Mouse (Mus musculus) midbrain, embryonic 15.5 days (tissue): ENCODE measurements around the gene Gm47841. TPM values are rescaled to one million over a fixed set of nuclear protein-coding genes. Genes with fewer than 3 reads are reported as not detected.

Experiments
- ATAC-seq: fragments of 200-750 bp; cut with Nextera tagmentation; replicated peaks from 2 replicates; pipeline ENCODE4 v1.8.0; 2017; ENCODE audit warnings: moderate TSS enrichment
- H3K27ac ChIP-seq: fragments of 300-500 bp; sonication (generic); 2 replicates; pipeline ENCODE4 v1.5.1; 2015; ENCODE audit warnings: mild to moderate bottlenecking, inconsistent platforms
- H3K27me3 ChIP-seq: fragments of 300-500 bp; sonication (generic); replicated peaks from 2 replicates; pipeline ENCODE4 v1.6.1; 2015; ENCODE audit warnings: inconsistent platforms
- H3K36me3 ChIP-seq: fragments of 300-500 bp; sonication (generic); replicated peaks from 2 replicates; pipeline ENCODE4 v1.6.1; 2015; ENCODE audit warnings: inconsistent platforms
- H3K4me1 ChIP-seq: fragments of 300-500 bp; sonication (generic); 2 replicates; pipeline ENCODE4 v1.6.1; 2015; ENCODE audit warnings: inconsistent platforms
- H3K4me2 ChIP-seq: fragments of 300-500 bp; sonication (generic); 2 replicates; pipeline ENCODE4 v1.6.1; 2015; ENCODE audit warnings: inconsistent platforms, mild to moderate bottlenecking, moderate library complexity
- H3K4me3 ChIP-seq: fragments of 300-500 bp; sonication (generic); 2 replicates; pipeline ENCODE4 v1.5.1; 2015; ENCODE audit warnings: mild to moderate bottlenecking, inconsistent platforms
- H3K9ac ChIP-seq: fragments of 300-500 bp; sonication (generic); 2 replicates; pipeline ENCODE4 v1.6.1; 2015; ENCODE audit warnings: mild to moderate bottlenecking, inconsistent platforms
- H3K9me3 ChIP-seq: fragments of 300-500 bp; sonication (generic); 2 replicates; pipeline ENCODE4 v1.6.1; 2016; ENCODE audit warnings: inconsistent platforms
- WGBS: fragments of 180-500 bp; shearing (Covaris S2); methylation state at CpG from one replicate; pipeline ENCODE4 v1.1.7; 2015; ENCODE audit warnings: mixed read lengths; 5-methylcytosine and 5-hydroxymethylcytosine counted together
- polyA plus RNA-seq: library from polyadenylated mRNA; unstranded; fragments of >200 nt; fragmentation: Nextera tagmentation; extraction: Ambion mirVana; gene quantifications from 2 replicates; pipeline ENCODE4 v1.2.1, GENCODE M21; 2015

Gene Gm47841
- polyA plus RNA-seq, 1 experiment from 2014 or later, result not detected

- peak overlapping the region; percentile 34 for H3K4me3 ChIP-seq
- H3K4me1 ChIP-seq, result peaks cover 10% of the 10 kb centered on the region
- no peaks in the 10 kb centered on the region for H3K36me3 ChIP-seq
- H3K27me3 ChIP-seq, result peaks cover 64% of the 10 kb centered on the region
- no peak for ATAC-seq
- H3K9me3 ChIP-seq, result no peaks in the 10 kb centered on the region
- H3K4me2 ChIP-seq, result peak overlapping the region; percentile 57
- H3K9ac ChIP-seq, result no peak overlapping the region
- H3K27ac ChIP-seq, result no peak overlapping the region
- WGBS, result 16% methylated on average over 120 of the region's 120 CpGs
Observed at GRCm38 (mm10) chr15:101052560-101053501, 5.6 kb upstream of the Gm47841 start.

- no peak overlapping the region for H3K4me2 ChIP-seq
- H3K4me1 ChIP-seq, result peaks cover 14% of the 10 kb centered on the region
- no peak overlapping the region for H3K27ac ChIP-seq
- H3K36me3 ChIP-seq, result no peaks in the 10 kb centered on the region
- WGBS, result 46% methylated on average over 10 of the region's 10 CpGs
- H3K9ac ChIP-seq, result no peak overlapping the region
- no peak overlapping the region for H3K4me3 ChIP-seq
- ATAC-seq, result no peak
- peaks cover 73% of the 10 kb centered on the region for H3K27me3 ChIP-seq
- H3K9me3 ChIP-seq, result no peaks in the 10 kb centered on the region
Observed at GRCm38 (mm10) chr15:101051869-101052268, 4.7 kb upstream of the Gm47841 start.

DNA sequence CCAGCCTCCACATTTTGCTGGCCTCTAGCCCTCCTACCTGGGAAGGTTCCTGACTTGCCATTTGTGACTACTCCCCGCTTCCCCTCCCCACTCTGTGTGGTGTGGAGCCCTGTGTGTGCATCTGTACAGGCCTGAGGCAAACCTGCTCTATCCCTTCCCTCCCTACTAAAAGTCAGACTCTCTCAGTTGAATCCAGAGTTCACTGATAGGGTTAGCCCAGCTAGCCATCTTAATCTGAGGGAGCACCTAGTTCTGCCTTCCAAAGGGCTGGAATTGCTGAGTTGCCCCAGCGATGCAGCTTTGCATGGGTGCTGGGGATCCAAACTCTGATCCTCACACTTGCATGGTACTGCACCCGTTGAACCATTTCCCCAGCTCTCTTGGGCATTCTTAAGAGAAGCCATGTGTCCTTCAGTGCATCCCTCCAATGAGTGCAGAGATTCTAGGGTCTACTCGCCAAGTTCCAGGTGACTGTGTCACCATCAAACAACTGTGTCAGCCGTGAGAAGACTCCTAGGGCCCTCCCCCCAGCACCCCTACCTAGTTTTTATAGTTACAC is 1.2 kb upstream of the Gm47841 start:
- Histone ChIP-seq H3K36me3 (no peaks in the 10 kb centered on the region), H3K4me2 (no peak overlapping the region), H3K4me1 (peaks cover 21% of the 10 kb centered on the region), H3K27ac (no peak overlapping the region), H3K9ac (no peak overlapping the region), H3K9me3 (no peaks in the 10 kb centered on the region), H3K27me3 (peaks cover 72% of the 10 kb centered on the region), H3K4me3 (no peak overlapping the region)
- WGBS, result 52% methylated on average over 5 of the region's 5 CpGs
- no peak for ATAC-seq

DNA sequence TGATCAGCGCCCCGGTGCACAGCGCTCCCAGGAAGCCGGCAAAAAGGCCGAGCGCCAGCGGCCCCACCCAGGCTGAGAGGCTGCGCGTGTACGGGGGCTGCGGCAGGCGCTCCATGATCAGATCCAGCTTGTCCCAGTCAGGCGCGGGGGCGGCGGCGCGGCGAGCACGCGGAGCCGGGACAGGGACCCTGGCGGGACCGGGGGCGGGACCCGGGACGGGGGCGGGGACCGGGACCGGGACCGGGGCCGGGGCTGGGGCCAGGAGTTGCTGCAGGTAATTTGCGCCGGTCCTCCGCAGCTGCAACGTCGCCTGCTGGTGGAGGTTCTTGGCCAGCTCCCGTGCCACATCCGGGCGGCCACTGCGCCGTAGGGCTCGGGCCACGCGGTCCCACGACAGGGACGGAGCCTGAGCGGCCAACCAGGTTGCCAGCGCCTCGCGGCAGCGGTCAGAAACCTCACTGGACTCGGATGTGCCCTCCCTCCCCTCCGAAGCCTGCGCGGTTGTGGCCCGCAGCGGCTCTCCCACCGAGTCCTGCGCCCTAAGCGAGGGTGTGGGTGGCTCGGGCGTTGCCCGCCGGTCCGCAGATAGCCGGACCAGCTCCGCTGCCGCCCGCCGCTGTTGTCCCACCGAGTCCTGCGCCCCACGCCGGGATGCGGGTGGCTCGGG is 537 bp downstream of the Gm47841 start:
- peaks cover 18% of the 10 kb centered on the region for H3K4me1 ChIP-seq
- H3K36me3 ChIP-seq, result no peaks in the 10 kb centered on the region
- peak overlapping the region; percentile 45 for H3K4me3 ChIP-seq
- H3K9me3 ChIP-seq, result no peaks in the 10 kb centered on the region
- no peak overlapping the region for H3K27ac ChIP-seq
- WGBS, result under 1% methylated on average over 69 of the region's 77 CpGs
- ATAC-seq, result 0 out of 2 replicates have a peak, but pooled peaks have one; percentile 15
- H3K9ac ChIP-seq, result peak overlapping the region; percentile 48
- peaks cover 57% of the 10 kb centered on the region for H3K27me3 ChIP-seq
- H3K4me2 ChIP-seq, result peak overlapping the region; percentile 96

- H3K4me3 ChIP-seq, result peak overlapping the region; percentile 45
- H3K4me2 ChIP-seq, result peak overlapping the region; percentile 96
- peak overlapping the region; percentile 48 for H3K9ac ChIP-seq
- H3K27me3 ChIP-seq, result peaks cover 52% of the 10 kb centered on the region
- no peak overlapping the region for H3K27ac ChIP-seq
- under 1% methylated on average over 43 of the region's 43 CpGs for WGBS
- 0 out of 2 replicates have a peak, but pooled peaks cover 4% of the 10 kb centered on the region for H3K36me3 ChIP-seq
- 0 out of 2 replicates have a peak, but pooled peaks have one; percentile 28 for ATAC-seq
- peaks cover 18% of the 10 kb centered on the region for H3K4me1 ChIP-seq
- no peaks in the 10 kb centered on the region for H3K9me3 ChIP-seq
Observed at GRCm38 (mm10) chr15:101046039-101046526, 1.1 kb downstream of the Gm47841 start.

GRCm38 (mm10) chr15:101044531-101044930 is 2.7 kb downstream of the Gm47841 start:
- Histone ChIP-seq H3K4me1 (peaks cover 18% of the 10 kb centered on the region), H3K27ac (no peak overlapping the region), H3K27me3 (peaks cover 49% of the 10 kb centered on the region), H3K36me3 (peaks cover 11% of the 10 kb centered on the region), H3K4me2 (no peak overlapping the region), H3K9me3 (no peaks in the 10 kb centered on the region), H3K4me3 (no peak overlapping the region), H3K9ac (no peak overlapping the region)
- 43% methylated on average over 6 of the region's 6 CpGs for WGBS
- no peak for ATAC-seq

DNA sequence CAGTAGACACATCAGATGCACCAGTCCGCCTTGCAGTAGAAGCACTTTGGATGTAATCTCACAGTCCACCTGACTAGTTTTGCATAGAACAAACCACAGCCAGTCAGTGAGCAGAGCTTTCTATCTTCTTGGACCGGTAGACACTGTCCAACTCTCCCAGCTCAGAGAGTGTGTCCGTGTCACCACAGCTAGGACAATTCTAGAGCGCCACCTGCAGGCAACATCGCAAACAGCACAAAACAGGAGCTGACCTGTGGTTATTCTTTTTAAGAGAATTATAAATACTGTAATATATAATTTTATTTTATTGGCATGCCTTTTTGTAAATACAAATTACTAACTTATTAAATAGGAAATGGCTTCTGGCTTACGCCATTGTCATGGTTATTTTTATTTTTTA is 4.6 kb downstream of the Gm47841 start:
- Histone ChIP-seq H3K36me3 (peaks cover 16% of the 10 kb centered on the region), H3K27me3 (peaks cover 36% of the 10 kb centered on the region), H3K27ac (no peak overlapping the region), H3K4me3 (no peak overlapping the region), H3K4me2 (no peak overlapping the region), H3K9me3 (no peaks in the 10 kb centered on the region), H3K4me1 (peaks cover 18% of the 10 kb centered on the region), H3K9ac (no peak overlapping the region)
- WGBS, result 29% methylated on average over 6 of the region's 6 CpGs
- no peak for ATAC-seq

- Histone ChIP-seq H3K27me3 (peaks cover 30% of the 10 kb centered on the region), H3K36me3 (peaks cover 18% of the 10 kb centered on the region), H3K9me3 (no peaks in the 10 kb centered on the region), H3K4me1 (peaks cover 15% of the 10 kb centered on the region), H3K4me2 (no peak overlapping the region), H3K27ac (no peak overlapping the region), H3K9ac (no peak overlapping the region), H3K4me3 (no peak overlapping the region)
- no peak for ATAC-seq
- 81% methylated on average over 6 of the region's 6 CpGs for WGBS
Observed at GRCm38 (mm10) chr15:101041966-101042365, 5.2 kb downstream of the Gm47841 start.

- H3K9me3 ChIP-seq, result no peaks in the 10 kb centered on the region
- H3K27me3 ChIP-seq, result peaks cover 15% of the 10 kb centered on the region
- no peak for ATAC-seq
- no peak overlapping the region for H3K4me3 ChIP-seq
- H3K36me3 ChIP-seq, result peaks cover 28% of the 10 kb centered on the region
- H3K4me1 ChIP-seq, result 0 out of 2 replicates have a peak, but pooled peaks cover 3% of the 10 kb centered on the region
- no peak overlapping the region for H3K9ac ChIP-seq
- H3K4me2 ChIP-seq, result no peak overlapping the region
- 54% methylated on average over 17 of the region's 17 CpGs for WGBS
- H3K27ac ChIP-seq, result no peak overlapping the region
Observed at GRCm38 (mm10) chr15:101039651-101040050, 7.5 kb downstream of the Gm47841 start.

DNA sequence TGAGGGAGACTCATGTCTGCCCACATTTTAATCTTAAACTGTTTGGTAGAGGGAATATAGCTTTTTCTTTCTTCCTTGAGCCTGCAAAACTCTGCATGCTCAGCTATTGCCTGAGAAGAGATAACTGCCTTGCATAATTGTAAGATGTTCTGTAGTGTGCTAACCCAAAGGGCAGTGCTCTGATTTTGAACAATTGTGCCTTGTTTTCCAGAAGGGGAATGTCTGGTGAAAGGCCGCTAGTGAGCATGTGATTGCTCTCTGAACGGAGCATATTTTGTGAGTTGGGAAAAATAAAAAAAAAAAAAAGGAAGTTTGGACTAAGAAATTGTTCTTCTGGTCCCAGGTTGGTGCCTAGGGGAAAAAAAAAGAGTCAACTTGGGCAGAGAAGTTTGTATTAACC is 18.2 kb downstream of the Gm47841 start:
- Histone ChIP-seq H3K4me2 (no peak overlapping the region), H3K27ac (no peak overlapping the region), H3K27me3 (no peaks in the 10 kb centered on the region), H3K9me3 (no peaks in the 10 kb centered on the region), H3K9ac (no peak overlapping the region), H3K4me1 (no peaks in the 10 kb centered on the region), H3K4me3 (no peak overlapping the region), H3K36me3 (peaks cover 20% of the 10 kb centered on the region)
- 80% methylated on average over 2 of the region's 2 CpGs for WGBS
- no peak for ATAC-seq

- no peak overlapping the region for H3K4me2 ChIP-seq
- ATAC-seq, result no peak
- H3K27me3 ChIP-seq, result no peaks in the 10 kb centered on the region
- H3K9ac ChIP-seq, result no peak overlapping the region
- peaks cover 31% of the 10 kb centered on the region; the same call in 1 of the 2 replicates for H3K36me3 ChIP-seq
- no peak overlapping the region for H3K4me3 ChIP-seq
- peaks cover 5% of the 10 kb centered on the region; the same call in 1 of the 2 replicates for H3K4me1 ChIP-seq
- H3K27ac ChIP-seq, result no peak overlapping the region
- WGBS, result 88% methylated on average over 6 of the region's 6 CpGs
- no peaks in the 10 kb centered on the region for H3K9me3 ChIP-seq
Observed at GRCm38 (mm10) chr15:101011352-101011751, 35.8 kb downstream of the Gm47841 start.
